Mouse (Mus musculus): ENCODE results near the gene Cpne5. TPM values are rescaled to one million over a fixed set of nuclear protein-coding genes. Genes with fewer than 3 reads are reported as not detected.

Gene Cpne5
- polyA plus RNA-seq, 1 experiment from 2014 or later = 55.8 TPM

GRCm38 (mm10) chr17:29236111-29236510 is 1.9 kb downstream of the Cpne5 start:
- Histone ChIP-seq H3K4me1 (ENCODE audit: control insufficient read depth, insufficient read depth, low read length) (peaks cover 23% of the 10 kb centered on the region), H3K27me3 (ENCODE audit: control insufficient read depth, insufficient read depth, low read depth, low read length) (peaks cover 5% of the 10 kb centered on the region; the same call in 1 of the 2 replicates), H3K4me3 (ENCODE audit: low read depth, low read length) (no peak overlapping the region), H3K4me2 (ENCODE audit: low read length) (peak overlapping the region; percentile 98), H3K9ac (ENCODE audit: low read depth, low read length) (no peak overlapping the region), H3K9me3 (replicated peaks; ENCODE audit: control insufficient read depth, low read length, poor library complexity, severe bottlenecking) (no peaks in the 10 kb centered on the region), H3K36me3 (ENCODE audit: control insufficient read depth, insufficient read depth, low read length) (no peaks in the 10 kb centered on the region), H3K27ac (ENCODE audit: low read length) (no peak overlapping the region)
- 71% methylated on average over 7 of the region's 7 CpGs for WGBS
- no peak for ATAC-seq

DNA sequence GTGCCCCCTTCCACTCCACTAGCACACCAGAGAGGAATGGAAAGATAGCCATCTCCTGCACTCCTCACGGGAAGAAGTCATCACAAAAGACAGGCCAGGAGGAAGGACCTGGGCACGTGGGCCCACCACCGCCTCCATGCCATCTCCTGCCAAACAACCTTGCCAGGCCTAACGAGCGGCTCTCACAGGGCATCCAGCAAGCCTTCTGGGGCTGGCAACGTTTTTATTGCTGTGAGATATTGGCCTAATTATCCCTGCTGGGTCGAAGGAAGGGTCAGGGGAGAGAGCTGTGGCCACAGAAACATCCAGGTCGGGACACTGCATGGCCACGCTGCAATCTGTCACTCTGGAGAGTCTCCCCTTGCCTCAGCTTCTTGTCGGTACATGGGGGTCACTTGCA is 6.9 kb downstream of the Cpne5 start:
- Histone ChIP-seq H3K27me3 (ENCODE audit: control insufficient read depth, insufficient read depth, low read depth, low read length) (no peaks in the 10 kb centered on the region), H3K4me2 (ENCODE audit: low read length) (no peak overlapping the region), H3K9me3 (replicated peaks; ENCODE audit: control insufficient read depth, low read length, poor library complexity, severe bottlenecking) (no peaks in the 10 kb centered on the region), H3K4me1 (ENCODE audit: control insufficient read depth, insufficient read depth, low read length) (peaks cover 9% of the 10 kb centered on the region), H3K36me3 (ENCODE audit: control insufficient read depth, insufficient read depth, low read length) (no peaks in the 10 kb centered on the region), H3K27ac (ENCODE audit: low read length) (no peak overlapping the region), H3K4me3 (ENCODE audit: low read depth, low read length) (no peak overlapping the region), H3K9ac (ENCODE audit: low read depth, low read length) (no peak overlapping the region)
- no peak for ATAC-seq
- WGBS = 80% methylated on average over 10 of the region's 10 CpGs

GRCm38 (mm10) chr17:29220631-29221030 is 17.3 kb downstream of the Cpne5 start:
- WGBS = 36% methylated on average over 14 of the region's 14 CpGs
- ATAC-seq = no peak
- H3K4me2 ChIP-seq (ENCODE audit: low read length) = no peak overlapping the region
- H3K27me3 ChIP-seq (ENCODE audit: control insufficient read depth, insufficient read depth, low read depth, low read length) = no peaks in the 10 kb centered on the region
- no peak overlapping the region for H3K27ac ChIP-seq (ENCODE audit: low read length)
- H3K4me1 ChIP-seq (ENCODE audit: control insufficient read depth, insufficient read depth, low read length) = peaks cover 6% of the 10 kb centered on the region; the same call in 1 of the 2 replicates
- H3K36me3 ChIP-seq (ENCODE audit: control insufficient read depth, insufficient read depth, low read length) = 0 out of 2 replicates have a peak, but pooled peaks cover 2% of the 10 kb centered on the region
- no peak overlapping the region for H3K4me3 ChIP-seq (ENCODE audit: low read depth, low read length)
- no peaks in the 10 kb centered on the region for H3K9me3 ChIP-seq (replicated peaks; ENCODE audit: control insufficient read depth, low read length, poor library complexity, severe bottlenecking)
- no peak overlapping the region for H3K9ac ChIP-seq (ENCODE audit: low read depth, low read length)

- 0 out of 2 replicates have a peak, but pooled peaks cover 2% of the 10 kb centered on the region for H3K36me3 ChIP-seq (ENCODE audit: control insufficient read depth, insufficient read depth, low read length)
- H3K27ac ChIP-seq (ENCODE audit: low read length) = no peak overlapping the region
- 77% methylated on average over 5 of the region's 5 CpGs for WGBS
- no peak overlapping the region for H3K4me3 ChIP-seq (ENCODE audit: low read depth, low read length)
- H3K9ac ChIP-seq (ENCODE audit: low read depth, low read length) = no peak overlapping the region
- H3K9me3 ChIP-seq (replicated peaks; ENCODE audit: control insufficient read depth, low read length, poor library complexity, severe bottlenecking) = no peaks in the 10 kb centered on the region
- H3K27me3 ChIP-seq (ENCODE audit: control insufficient read depth, insufficient read depth, low read depth, low read length) = no peaks in the 10 kb centered on the region
- no peak for ATAC-seq
- peaks cover 31% of the 10 kb centered on the region for H3K4me1 ChIP-seq (ENCODE audit: control insufficient read depth, insufficient read depth, low read length)
- H3K4me2 ChIP-seq (ENCODE audit: low read length) = no peak overlapping the region
Measured at GRCm38 (mm10) chr17:29218017-29218416, 19.9 kb downstream of the Cpne5 start.

DNA sequence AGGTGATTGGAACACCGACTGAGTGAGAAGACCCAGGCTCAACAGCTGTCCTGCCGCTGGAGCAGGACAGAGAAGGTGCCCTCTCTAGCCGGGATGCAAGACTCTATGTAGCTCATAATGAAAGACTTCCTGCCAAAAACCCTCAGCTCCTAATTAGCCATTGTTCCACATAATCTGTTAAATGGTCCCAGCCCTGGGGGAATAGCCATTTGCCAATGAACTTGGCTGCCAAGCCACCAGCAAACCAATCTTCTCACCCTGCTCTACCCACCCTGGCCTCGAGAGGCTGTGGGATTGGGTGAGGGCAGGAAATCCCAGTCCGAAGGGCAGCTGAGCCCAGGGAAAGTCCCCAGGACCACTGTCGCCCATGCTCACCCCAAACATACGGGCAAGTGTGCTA is 21.9 kb downstream of the Cpne5 start:
- H3K36me3 ChIP-seq (ENCODE audit: control insufficient read depth, insufficient read depth, low read length) = no peaks in the 10 kb centered on the region

GRCm38 (mm10) chr17:29214655-29215054 is 23.3 kb downstream of the Cpne5 start:
- Histone ChIP-seq H3K9ac (ENCODE audit: low read depth, low read length) (no peak overlapping the region; the same call in 1 of the 2 replicates), H3K4me3 (ENCODE audit: low read depth, low read length) (no peak overlapping the region), H3K27me3 (ENCODE audit: control insufficient read depth, insufficient read depth, low read depth, low read length) (no peaks in the 10 kb centered on the region), H3K4me1 (ENCODE audit: control insufficient read depth, insufficient read depth, low read length) (peaks cover 33% of the 10 kb centered on the region), H3K9me3 (replicated peaks; ENCODE audit: control insufficient read depth, low read length, poor library complexity, severe bottlenecking) (no peaks in the 10 kb centered on the region), H3K4me2 (ENCODE audit: low read length) (no peak overlapping the region), H3K27ac (ENCODE audit: low read length) (peak overlapping the region; percentile 78), H3K36me3 (ENCODE audit: control insufficient read depth, insufficient read depth, low read length) (no peaks in the 10 kb centered on the region)
- WGBS = 9% methylated on average over 10 of the region's 10 CpGs
- peak; percentile 54; the same call in 1 of the 2 replicates for ATAC-seq

More for the DNA sequence above, 21.9 kb downstream of the Cpne5 start:
- WGBS = 54% methylated on average over 7 of the region's 7 CpGs
- no peaks in the 10 kb centered on the region for H3K9me3 ChIP-seq (replicated peaks; ENCODE audit: control insufficient read depth, low read length, poor library complexity, severe bottlenecking)
- H3K4me2 ChIP-seq (ENCODE audit: low read length) = no peak overlapping the region
- peaks cover 33% of the 10 kb centered on the region for H3K4me1 ChIP-seq (ENCODE audit: control insufficient read depth, insufficient read depth, low read length)
- no peaks in the 10 kb centered on the region for H3K27me3 ChIP-seq (ENCODE audit: control insufficient read depth, insufficient read depth, low read depth, low read length)
- H3K27ac ChIP-seq (ENCODE audit: low read length) = no peak overlapping the region
- no peak overlapping the region for H3K9ac ChIP-seq (ENCODE audit: low read depth, low read length)
- ATAC-seq = no peak
- no peak overlapping the region for H3K4me3 ChIP-seq (ENCODE audit: low read depth, low read length)

DNA sequence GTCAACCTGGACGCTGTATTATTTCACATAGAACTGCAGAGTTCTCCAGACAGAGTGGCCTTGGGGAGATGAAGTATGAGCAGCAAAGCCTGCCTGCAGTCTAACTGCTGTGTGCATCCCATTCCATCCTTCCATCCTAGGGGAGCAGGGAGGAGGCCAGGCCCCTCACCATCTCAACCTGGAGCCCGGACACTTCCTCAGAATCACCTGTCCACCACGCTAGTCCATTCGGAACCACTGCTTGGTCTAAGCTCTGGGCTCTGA is 23.8 kb downstream of the Cpne5 start:
- 33% methylated on average over 4 of the region's 4 CpGs for WGBS
- peak; percentile 54 for ATAC-seq
- H3K9me3 ChIP-seq (replicated peaks; ENCODE audit: control insufficient read depth, low read length, poor library complexity, severe bottlenecking) = no peaks in the 10 kb centered on the region
- no peak overlapping the region; the same call in 1 of the 2 replicates for H3K9ac ChIP-seq (ENCODE audit: low read depth, low read length)
- no peak overlapping the region for H3K4me3 ChIP-seq (ENCODE audit: low read depth, low read length)
- no peak overlapping the region for H3K4me2 ChIP-seq (ENCODE audit: low read length)
- peaks cover 33% of the 10 kb centered on the region for H3K4me1 ChIP-seq (ENCODE audit: control insufficient read depth, insufficient read depth, low read length)
- H3K27ac ChIP-seq (ENCODE audit: low read length) = peak overlapping the region; percentile 78
- no peaks in the 10 kb centered on the region for H3K27me3 ChIP-seq (ENCODE audit: control insufficient read depth, insufficient read depth, low read depth, low read length)
- no peaks in the 10 kb centered on the region for H3K36me3 ChIP-seq (ENCODE audit: control insufficient read depth, insufficient read depth, low read length)

DNA sequence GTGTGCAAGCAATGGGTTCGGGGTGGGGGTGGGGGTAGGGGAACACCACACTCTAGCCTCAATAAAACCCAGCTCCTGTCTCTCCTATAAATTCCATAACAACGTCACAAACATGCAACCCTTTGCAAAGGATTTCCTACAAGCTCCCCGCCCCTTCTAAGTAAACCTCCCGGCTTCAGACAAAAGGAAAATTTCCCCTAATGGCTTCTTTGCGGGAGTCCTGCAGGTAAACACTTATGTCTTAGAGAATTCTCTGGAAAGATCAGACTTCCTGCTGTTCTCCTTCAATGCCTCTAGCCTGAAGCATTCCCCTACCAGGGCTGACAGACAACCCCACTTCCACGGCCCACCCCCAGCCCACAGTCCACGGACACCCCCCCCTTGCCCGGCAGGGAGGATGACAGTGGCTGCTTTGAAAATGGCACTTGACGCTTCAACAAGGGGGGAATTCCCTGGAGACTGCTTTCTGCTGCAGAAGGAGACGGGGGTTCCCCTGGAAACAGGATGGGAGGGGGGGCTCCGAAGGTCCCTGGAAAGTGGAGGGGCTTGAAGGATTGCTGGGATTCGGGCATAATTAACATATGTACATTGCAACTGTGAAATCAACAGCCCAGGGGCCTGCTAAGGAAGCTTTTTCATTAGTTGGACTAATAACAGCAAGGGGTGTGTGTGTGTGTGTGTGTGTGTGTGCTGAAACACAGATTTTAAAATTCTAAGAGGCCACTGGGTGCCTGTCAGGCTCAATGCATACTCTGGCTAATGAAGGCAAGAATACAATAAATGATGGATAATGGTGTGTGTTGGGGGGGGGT is 24.4 kb downstream of the Cpne5 start:
- H3K27me3 ChIP-seq (ENCODE audit: control insufficient read depth, insufficient read depth, low read depth, low read length) = no peaks in the 10 kb centered on the region
- H3K4me2 ChIP-seq (ENCODE audit: low read length) = peak overlapping the region; percentile 40
- WGBS = 1% methylated on average over 12 of the region's 12 CpGs
- no peaks in the 10 kb centered on the region for H3K9me3 ChIP-seq (replicated peaks; ENCODE audit: control insufficient read depth, low read length, poor library complexity, severe bottlenecking)
- H3K36me3 ChIP-seq (ENCODE audit: control insufficient read depth, insufficient read depth, low read length) = no peaks in the 10 kb centered on the region
- ATAC-seq = peak; percentile 55
- H3K4me3 ChIP-seq (ENCODE audit: low read depth, low read length) = no peak overlapping the region
- peak overlapping the region; percentile 78 for H3K27ac ChIP-seq (ENCODE audit: low read length)
- H3K9ac ChIP-seq (ENCODE audit: low read depth, low read length) = 0 out of 2 replicates have a peak overlapping the region, but pooled peaks have one; percentile 40
- peaks cover 33% of the 10 kb centered on the region for H3K4me1 ChIP-seq (ENCODE audit: control insufficient read depth, insufficient read depth, low read length)

DNA sequence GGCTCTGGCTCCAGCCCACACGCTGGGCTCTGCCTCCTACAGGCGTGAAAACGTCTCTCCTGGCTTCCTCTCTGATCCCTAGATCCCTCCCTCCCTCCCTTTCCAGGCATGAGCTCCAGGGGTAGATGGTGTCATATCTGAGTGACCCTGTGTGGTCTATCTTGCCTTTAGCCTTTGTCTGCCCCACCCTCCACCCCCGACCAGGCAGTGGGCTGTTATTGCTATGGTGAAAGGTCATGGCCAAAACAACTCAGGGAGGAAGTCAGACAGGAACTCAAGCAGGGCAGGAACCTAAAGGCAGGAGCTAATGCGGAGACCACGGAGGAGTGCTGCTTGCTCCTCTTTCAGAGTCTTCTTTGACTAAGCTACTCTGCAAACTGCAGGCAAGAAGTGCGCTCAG is 26.1 kb downstream of the Cpne5 start:
- Histone ChIP-seq H3K4me2 (ENCODE audit: low read length) (no peak overlapping the region), H3K4me3 (ENCODE audit: low read depth, low read length) (no peak overlapping the region), H3K9me3 (replicated peaks; ENCODE audit: control insufficient read depth, low read length, poor library complexity, severe bottlenecking) (no peaks in the 10 kb centered on the region), H3K4me1 (ENCODE audit: control insufficient read depth, insufficient read depth, low read length) (peaks cover 33% of the 10 kb centered on the region), H3K27me3 (ENCODE audit: control insufficient read depth, insufficient read depth, low read depth, low read length) (no peaks in the 10 kb centered on the region), H3K9ac (ENCODE audit: low read depth, low read length) (no peak overlapping the region), H3K36me3 (ENCODE audit: control insufficient read depth, insufficient read depth, low read length) (no peaks in the 10 kb centered on the region), H3K27ac (ENCODE audit: low read length) (no peak overlapping the region)
- WGBS = 54% methylated on average over 7 of the region's 7 CpGs
- ATAC-seq = no peak

Data from midbrain, embryonic 16.5 days (tissue).